ENCODE assay signal across 34 mouse cellular contexts in genomic region chr15:9600088-9600455, GRCm38 (mm10).
"Had no signal": no experiment of that assay in that cellular context is flagged by ENCODE, and none has a peak within 500 bp of the region (broad histone marks: within the 10 kb centered on the region; RNA-seq: fewer than 3 reads in every experiment).

No protein-coding gene starts in this region.

- ATAC-seq: hindbrain, embryonic 16.5 days; hindbrain, postnatal 0 days; inflammation-experienced regulatory T-cells, adult 6 months; intestine, embryonic 15.5 days; intestine, embryonic 16.5 days; intestine, postnatal 0 days had no signal

- H3K36me3 ChIP-seq: heart, embryonic 10.5 days; heart, embryonic 12.5 days; heart, embryonic 13.5 days; heart, embryonic 15.5 days; hindbrain, embryonic 10.5 days; hindbrain, embryonic 12.5 days; hindbrain, embryonic 13.5 days; hindbrain, embryonic 15.5 days; intestine, embryonic 15.5 days; kidney, embryonic 15.5 days had no signal

- H3K9ac ChIP-seq: heart, embryonic 12.5 days; heart, embryonic 13.5 days; heart, embryonic 15.5 days; hindbrain, embryonic 12.5 days; hindbrain, embryonic 13.5 days; hindbrain, embryonic 14.5 days; hindbrain, embryonic 15.5 days; intestine, embryonic 15.5 days; kidney, embryonic 15.5 days had no signal

- H3K4me2 ChIP-seq: heart, embryonic 12.5 days; heart, embryonic 13.5 days; heart, embryonic 15.5 days; hindbrain, embryonic 12.5 days; hindbrain, embryonic 13.5 days; hindbrain, embryonic 14.5 days; hindbrain, embryonic 15.5 days; intestine, embryonic 15.5 days; kidney, embryonic 15.5 days had no signal

- H3K4me1 ChIP-seq: heart, embryonic 10.5 days; heart, embryonic 12.5 days; heart, embryonic 13.5 days; heart, embryonic 15.5 days; hindbrain, embryonic 10.5 days; hindbrain, embryonic 12.5 days; hindbrain, embryonic 13.5 days; hindbrain, embryonic 15.5 days; intestine, embryonic 15.5 days; kidney, embryonic 15.5 days had no signal

- DNase-seq: heart, postnatal 10 days; heart, postnatal 14 days; heart, postnatal 36 days; heart, postnatal 4 days; kidney, adult 11 months; kidney, adult 18-20 months; kidney, adult 8-10 months; kidney, adult 9 months; kidney, postnatal 10 days; kidney, postnatal 14 days; kidney, postnatal 25 days; kidney, postnatal 36 days; kidney, postnatal 4 days; layer of hippocampus, adult 9-11 months; layer of hippocampus, postnatal 36 days had no signal

- H3K27ac ChIP-seq: heart, embryonic 10.5 days; heart, embryonic 13.5 days; heart, embryonic 15.5 days; hindbrain, embryonic 10.5 days; hindbrain, embryonic 12.5 days; hindbrain, embryonic 13.5 days; hindbrain, embryonic 14.5 days; hindbrain, embryonic 15.5 days; hindbrain, postnatal 0 days; intestine, embryonic 15.5 days; kidney, embryonic 15.5 days; kidney, postnatal 0 days; layer of hippocampus, adult 2 months; left cerebral cortex, adult 2 months had no signal

- H3K4me3 ChIP-seq: heart, embryonic 10.5 days; heart, embryonic 12.5 days; heart, embryonic 13.5 days; heart, embryonic 15.5 days; hindbrain, embryonic 10.5 days; hindbrain, embryonic 12.5 days; hindbrain, embryonic 13.5 days; hindbrain, embryonic 15.5 days; intestine, embryonic 15.5 days; kidney, embryonic 15.5 days; layer of hippocampus, adult 2 months; left cerebral cortex, adult 2 months had no signal

- H3K9me3 ChIP-seq: heart, embryonic 10.5 days; heart, embryonic 12.5 days; heart, embryonic 13.5 days; heart, embryonic 15.5 days; hindbrain, embryonic 10.5 days; hindbrain, embryonic 12.5 days; hindbrain, embryonic 13.5 days; hindbrain, embryonic 15.5 days; intestine, embryonic 15.5 days; kidney, embryonic 15.5 days had no signal

- H3K27me3 ChIP-seq: heart, embryonic 12.5 days; heart, embryonic 13.5 days; heart, embryonic 15.5 days; hindbrain, embryonic 12.5 days; hindbrain, embryonic 13.5 days; hindbrain, embryonic 15.5 days; intestine, embryonic 15.5 days; kidney, embryonic 15.5 days had no signal
